Mouse (Mus musculus) hindbrain, embryonic 12.5 days (tissue): Measurements from ENCODE around the gene Znrd1. TPM values are rescaled to one million over a fixed set of nuclear protein-coding genes. Genes with fewer than 3 reads are reported as not detected.
A peak's percentile ranks its signal among the peaks of the same experiment; 100 is the strongest.

Experiments
- ATAC-seq: fragments of 200-750 bp; cut with Nextera tagmentation; 2 replicates; pipeline ENCODE4 v1.8.0; 2017; ENCODE audit warnings: moderate TSS enrichment; ENCODE audit not compliant: low FRiP score
- H3K27ac ChIP-seq: fragments of 300-500 bp; sonication (generic); 2 replicates; pipeline ENCODE4 v1.5.1; 2016; ENCODE audit warnings: mild to moderate bottlenecking
- H3K27me3 ChIP-seq: fragments of 300-500 bp; sonication (generic); 2 replicates; pipeline ENCODE4 v1.6.1; 2016; ENCODE audit warnings: mild to moderate bottlenecking
- H3K36me3 ChIP-seq: fragments of 300-500 bp; sonication (generic); 2 replicates; pipeline ENCODE4 v1.6.1; 2016; ENCODE audit warnings: mild to moderate bottlenecking
- H3K4me1 ChIP-seq: fragments of 300-500 bp; sonication (generic); 2 replicates; pipeline ENCODE4 v1.6.1; 2016
- H3K4me2 ChIP-seq: fragments of 300-500 bp; sonication (generic); replicated peaks from 2 replicates; pipeline ENCODE4 v1.6.1; 2016; ENCODE audit warnings: mild to moderate bottlenecking
- H3K4me3 ChIP-seq: fragments of 300-500 bp; sonication (generic); 2 replicates; pipeline ENCODE4 v1.5.1; 2016; ENCODE audit warnings: mild to moderate bottlenecking
- H3K9ac ChIP-seq: fragments of 300-500 bp; sonication (generic); 2 replicates; pipeline ENCODE4 v1.6.1; 2016; ENCODE audit warnings: mild to moderate bottlenecking, moderate library complexity
- H3K9me3 ChIP-seq: fragments of 300-500 bp; sonication (generic); replicated peaks from 2 replicates; pipeline ENCODE4 v1.6.1; 2016; ENCODE audit warnings: mild to moderate bottlenecking
- WGBS: fragments of 180-500 bp; shearing (Covaris S2); methylation state at CpG from one replicate; pipeline ENCODE4 v1.1.7; 2016; 5-methylcytosine and 5-hydroxymethylcytosine counted together
- polyA plus RNA-seq: library from polyadenylated mRNA; unstranded; fragments of >200 nt; fragmentation: Nextera tagmentation; extraction: Ambion mirVana; gene quantifications from 2 replicates; pipeline ENCODE4 v1.2.1, GENCODE M21; 2016

Znrd1 gene
- polyA plus RNA-seq, 1 experiment from 2014 or later: 77.0 TPM

DNA sequence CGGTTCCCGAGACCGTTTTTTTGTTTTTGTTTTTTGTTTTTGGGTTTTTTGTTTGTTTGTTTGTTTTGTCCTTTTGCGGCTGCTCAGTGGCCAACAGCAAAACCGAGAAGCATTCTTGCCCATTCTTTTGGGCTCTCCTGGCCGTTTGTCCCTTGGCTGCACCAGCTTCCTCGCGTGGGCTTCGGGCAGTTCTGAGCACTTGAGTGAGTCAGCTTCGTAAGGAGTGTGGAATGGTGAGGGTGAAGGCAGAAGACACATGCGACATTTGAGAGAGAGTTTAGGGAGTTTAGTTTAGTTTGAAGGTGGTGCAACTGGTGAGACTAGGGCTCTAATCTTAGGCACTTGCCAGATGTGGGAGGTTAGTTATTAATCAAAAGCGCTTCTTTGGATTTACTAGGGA is 525 bp upstream of the Znrd1 start:
- no peak; the same call in 1 of the 2 replicates for ATAC-seq
- H3K27ac ChIP-seq: peak overlapping the region; percentile 74; the same call in 1 of the 2 replicates
- H3K36me3 ChIP-seq: 0 out of 2 replicates have a peak, but pooled peaks cover 3% of the 10 kb centered on the region
- no peaks in the 10 kb centered on the region for H3K9me3 ChIP-seq
- H3K9ac ChIP-seq: peak overlapping the region; percentile 78
- WGBS: 13% methylated on average over 12 of the region's 12 CpGs
- peak overlapping the region; percentile 73 for H3K4me2 ChIP-seq
- peaks cover 12% of the 10 kb centered on the region for H3K4me1 ChIP-seq
- H3K4me3 ChIP-seq: peak overlapping the region; percentile 70
- no peaks in the 10 kb centered on the region for H3K27me3 ChIP-seq

DNA sequence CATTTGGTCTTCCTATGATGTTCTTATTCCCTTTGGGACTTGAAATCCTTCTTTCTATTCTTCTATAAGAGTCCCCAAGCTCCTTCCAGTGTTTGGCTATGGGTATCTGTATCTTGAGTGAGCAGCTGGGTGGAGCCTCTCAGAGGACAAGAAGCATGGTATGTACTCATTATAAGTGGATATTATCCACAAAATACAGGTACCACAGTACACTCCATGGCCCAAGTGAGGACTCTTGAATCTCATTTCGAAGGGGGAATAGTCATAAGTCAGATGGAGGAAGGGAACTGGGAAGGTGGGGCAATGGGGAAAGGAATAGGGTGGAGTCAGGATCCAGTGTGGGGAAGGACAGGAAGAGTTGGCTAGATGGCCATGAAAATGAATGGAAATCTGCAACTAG is 5.3 kb downstream of the Znrd1 start:
- H3K4me2 ChIP-seq: no peak overlapping the region
- H3K4me3 ChIP-seq: no peak overlapping the region
- no peak overlapping the region for H3K27ac ChIP-seq
- no peak overlapping the region for H3K9ac ChIP-seq
- H3K36me3 ChIP-seq: peaks cover 16% of the 10 kb centered on the region
- no peaks in the 10 kb centered on the region for H3K9me3 ChIP-seq
- 81% methylated on average over 1 of the region's 1 CpGs for whole genome bisulfite sequencing
- no peaks in the 10 kb centered on the region for H3K27me3 ChIP-seq
- no peak for ATAC-seq
- H3K4me1 ChIP-seq: peaks cover 15% of the 10 kb centered on the region

DNA sequence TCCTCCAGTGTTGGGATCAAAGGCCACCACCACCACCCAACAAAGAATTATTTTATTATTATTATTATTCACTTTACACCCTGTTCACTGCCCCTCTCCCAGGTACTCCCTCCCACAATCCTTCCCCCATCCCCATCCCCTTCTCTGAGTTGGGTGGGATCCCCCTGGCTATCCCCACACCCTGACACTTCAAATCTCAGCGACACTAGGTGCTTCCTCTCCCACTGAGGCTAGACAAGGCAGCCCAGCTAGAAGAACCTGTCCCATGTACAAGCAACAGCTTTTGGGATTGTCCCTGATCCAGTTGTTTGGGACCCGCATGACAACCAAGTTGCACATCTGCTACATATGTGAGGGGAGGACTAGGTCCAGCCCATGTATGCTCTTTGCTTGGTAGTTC is 5.7 kb downstream of the Znrd1 start:
- Histone ChIP-seq H3K27me3 (no peaks in the 10 kb centered on the region), H3K36me3 (peaks cover 16% of the 10 kb centered on the region), H3K9ac (no peak overlapping the region), H3K27ac (no peak overlapping the region), H3K4me3 (no peak overlapping the region), H3K4me1 (peaks cover 13% of the 10 kb centered on the region), H3K9me3 (no peaks in the 10 kb centered on the region), H3K4me2 (no peak overlapping the region)
- WGBS: 95% methylated on average over 2 of the region's 2 CpGs
- no peak for ATAC-seq

DNA sequence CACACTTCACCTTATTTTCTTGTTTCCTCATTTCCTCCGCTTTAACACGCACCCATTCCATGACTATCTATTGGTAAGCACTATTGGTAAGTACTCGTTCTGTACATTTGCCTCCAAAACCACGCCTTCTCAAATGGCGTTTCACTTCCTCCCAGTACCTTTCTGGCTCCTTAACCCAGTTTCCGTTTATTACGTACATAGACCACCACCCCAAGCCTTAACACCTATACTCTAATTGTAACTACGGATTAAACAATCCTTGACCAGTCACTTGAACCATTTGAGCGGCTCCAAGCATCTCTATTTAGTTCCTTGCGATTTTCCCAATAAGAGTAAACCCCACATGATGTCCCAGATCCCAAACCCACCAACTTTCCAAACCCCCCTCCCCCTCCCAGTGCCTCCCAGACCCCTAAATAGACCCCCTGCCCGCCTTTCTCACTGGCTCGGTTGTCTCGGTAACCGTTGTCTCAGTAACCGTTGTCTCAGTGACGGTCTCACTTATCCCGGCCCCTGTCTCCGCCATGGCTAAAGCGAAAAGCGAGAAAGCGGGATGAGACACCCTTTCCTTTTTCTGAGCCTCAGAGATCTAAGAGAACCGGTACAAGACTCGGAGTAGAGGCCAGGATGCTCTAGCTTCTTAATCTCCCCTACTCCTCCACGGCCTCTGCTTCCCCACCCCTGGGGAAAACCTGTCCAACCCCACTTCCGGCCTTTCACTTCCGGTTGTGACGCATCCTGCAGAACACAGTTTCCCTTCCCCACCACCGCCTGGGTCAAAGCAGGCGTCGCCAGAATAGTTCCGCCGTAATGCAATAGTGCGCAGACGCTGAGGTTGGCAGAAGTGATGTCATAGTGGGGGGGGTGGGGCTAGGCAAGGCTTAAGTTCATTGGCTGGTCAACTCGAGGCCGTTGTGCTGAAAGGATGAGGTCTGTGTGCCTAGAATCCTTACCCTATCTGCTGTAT is 7.1 kb downstream of the Znrd1 start, which contains the start of gene Ppp1r11:
TSS of gene Ppp1r11 (minus strand) at position 761 of the 967 bp plus-strand sequence.
- Histone ChIP-seq H3K4me3 (peak within 1 kb of the TSS; percentile 60), H3K9me3 (no peaks in the 10 kb centered on the region), H3K9ac (peak within 1 kb of the TSS; percentile 74), H3K4me1 (peaks cover 14% of the 10 kb centered on the region), H3K4me2 (peak within 1 kb of the TSS; percentile 74), H3K27ac (peak within 1 kb of the TSS; percentile 88), H3K27me3 (peaks cover 2% of the 10 kb centered on the region; the same call in 1 of the 2 replicates), H3K36me3 (peaks cover 16% of the 10 kb centered on the region)
- WGBS: 2% methylated on average over 36 of the region's 36 CpGs
- peak; percentile 95 for ATAC-seq

GRCm38 (mm10) chr17:36949265-36949664 is 9.1 kb downstream of the Znrd1 start:
- no peak overlapping the region for H3K4me2 ChIP-seq
- H3K36me3 ChIP-seq: peaks cover 13% of the 10 kb centered on the region
- no peak overlapping the region for H3K4me3 ChIP-seq
- H3K4me1 ChIP-seq: peaks cover 19% of the 10 kb centered on the region
- H3K27me3 ChIP-seq: peaks cover 22% of the 10 kb centered on the region
- H3K27ac ChIP-seq: no peak overlapping the region
- H3K9me3 ChIP-seq: no peaks in the 10 kb centered on the region
- ATAC-seq: no peak
- WGBS: 91% methylated on average over 8 of the region's 8 CpGs
- no peak overlapping the region for H3K9ac ChIP-seq

- Histone ChIP-seq H3K4me1 (peaks cover 23% of the 10 kb centered on the region), H3K36me3 (peaks cover 12% of the 10 kb centered on the region), H3K27ac (no peak overlapping the region), H3K4me3 (no peak overlapping the region), H3K9ac (no peak overlapping the region), H3K9me3 (no peaks in the 10 kb centered on the region), H3K27me3 (peaks cover 31% of the 10 kb centered on the region), H3K4me2 (no peak overlapping the region)
- WGBS: 91% methylated on average over 1 of the region's 1 CpGs
- no peak for ATAC-seq
Observed at GRCm38 (mm10) chr17:36948286-36948685, 10.1 kb downstream of the Znrd1 start.

DNA sequence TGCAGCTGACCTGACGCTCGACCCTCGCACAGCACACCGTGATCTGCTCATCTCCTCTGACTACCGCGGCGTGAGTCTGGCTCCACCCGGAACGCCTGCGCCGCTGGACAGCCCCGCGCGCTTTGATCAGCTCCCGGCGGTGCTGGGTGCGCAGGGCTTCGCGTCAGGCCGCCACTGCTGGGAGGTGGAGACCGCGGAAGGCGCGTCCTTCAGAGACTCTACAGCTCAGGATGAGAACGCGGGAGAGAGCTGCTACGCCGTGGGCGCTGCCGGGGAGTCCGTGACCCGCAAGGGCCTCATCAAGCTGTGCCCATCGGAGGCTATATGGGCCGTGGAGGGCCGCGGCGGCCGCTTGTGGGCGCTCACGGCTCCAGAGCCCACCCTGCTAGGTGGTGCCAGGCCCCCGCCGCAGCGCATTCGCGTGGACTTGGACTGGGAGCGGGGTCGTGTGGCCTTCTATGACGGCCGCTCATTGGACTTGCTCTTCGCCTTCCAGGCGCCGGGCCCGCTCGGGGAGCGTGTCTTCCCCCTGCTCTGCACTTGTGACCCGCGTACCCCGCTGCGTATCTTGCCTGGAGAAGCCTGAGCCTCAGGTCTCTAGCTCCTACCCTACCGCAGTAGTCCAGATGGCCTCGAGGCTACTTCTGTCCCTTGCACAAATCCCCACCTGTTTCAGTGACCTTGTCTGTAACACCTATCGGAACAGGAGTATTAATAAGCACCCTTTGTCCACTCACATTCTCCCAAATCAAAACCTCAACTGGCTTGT is 11.1 kb downstream of the Znrd1 start:
- H3K4me2 ChIP-seq: peak overlapping the region; percentile 87
- peak; percentile 57 for ATAC-seq
- H3K27ac ChIP-seq: peak overlapping the region; percentile 35; the same call in 1 of the 2 replicates
- WGBS: 2% methylated on average over 62 of the region's 62 CpGs
- no peaks in the 10 kb centered on the region for H3K9me3 ChIP-seq
- H3K27me3 ChIP-seq: peaks cover 42% of the 10 kb centered on the region
- H3K4me3 ChIP-seq: peak overlapping the region; percentile 45
- peak overlapping the region; percentile 70 for H3K9ac ChIP-seq
- H3K4me1 ChIP-seq: peaks cover 30% of the 10 kb centered on the region
- peaks cover 12% of the 10 kb centered on the region for H3K36me3 ChIP-seq

GRCm38 (mm10) chr17:36944121-36944775 is 14.1 kb downstream of the Znrd1 start:
- Histone ChIP-seq H3K9ac (no peak overlapping the region), H3K4me2 (no peak overlapping the region), H3K9me3 (no peaks in the 10 kb centered on the region), H3K27ac (no peak overlapping the region), H3K27me3 (peaks cover 62% of the 10 kb centered on the region), H3K4me3 (no peak overlapping the region), H3K4me1 (peaks cover 21% of the 10 kb centered on the region), H3K36me3 (peaks cover 6% of the 10 kb centered on the region)
- 24% methylated on average over 9 of the region's 9 CpGs for WGBS
- no peak for ATAC-seq

GRCm38 (mm10) chr17:36943691-36944090 is 14.7 kb downstream of the Znrd1 start:
- Histone ChIP-seq H3K27me3 (peaks cover 64% of the 10 kb centered on the region), H3K9me3 (no peaks in the 10 kb centered on the region), H3K36me3 (peaks cover under 1% of the 10 kb centered on the region; the same call in 1 of the 2 replicates), H3K27ac (no peak overlapping the region), H3K4me1 (peaks cover 21% of the 10 kb centered on the region), H3K4me3 (no peak overlapping the region), H3K9ac (no peak overlapping the region), H3K4me2 (peak overlapping the region; percentile 66; the same call in 1 of the 2 replicates)
- WGBS: 23% methylated on average over 5 of the region's 5 CpGs
- no peak for ATAC-seq

DNA sequence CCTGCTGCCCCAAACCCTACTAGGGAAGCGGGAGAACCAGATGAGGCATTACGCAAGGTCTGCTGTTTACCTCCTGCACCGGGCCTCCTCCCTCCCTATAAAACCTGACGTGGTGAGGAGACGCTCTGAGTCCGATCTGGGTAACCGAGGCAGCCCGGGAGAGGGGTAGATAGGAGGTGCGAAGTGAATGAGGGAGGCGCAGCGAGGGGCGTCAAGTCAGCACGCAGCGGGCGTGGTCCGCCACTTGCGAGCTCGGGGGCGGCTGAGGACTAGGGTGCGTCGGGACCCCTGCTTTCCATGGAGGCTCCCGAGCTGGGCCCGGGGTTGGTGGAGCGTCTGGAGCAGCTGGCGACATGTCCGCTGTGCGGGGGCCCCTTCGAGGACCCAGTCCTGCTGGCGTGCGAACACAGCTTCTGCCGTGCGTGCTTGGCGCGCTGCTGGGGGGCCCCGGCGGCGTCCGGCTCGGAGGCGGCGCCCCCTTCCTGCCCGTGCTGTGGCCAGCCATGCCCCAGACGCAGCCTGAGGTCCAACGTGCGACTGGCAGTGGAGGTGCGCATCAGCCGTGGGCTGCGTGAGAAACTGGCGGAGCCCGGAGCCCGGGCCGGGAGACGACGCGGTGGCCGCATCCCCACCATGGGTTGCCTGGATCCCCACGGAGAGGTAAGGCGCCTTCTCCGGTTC is 15.4 kb downstream of the Znrd1 start, which contains the start of gene Rnf39:
TSS of gene Rnf39 (plus strand) at position 128 of the 681 bp plus-strand sequence.
- peak within 1 kb of the TSS; percentile 52 for H3K9ac ChIP-seq
- ATAC-seq: no peak
- H3K27me3 ChIP-seq: peaks cover 66% of the 10 kb centered on the region
- H3K36me3 ChIP-seq: no peaks in the 10 kb centered on the region
- peak within 1 kb of the TSS; percentile 34 for H3K4me3 ChIP-seq
- peak within 1 kb of the TSS; percentile 66 for H3K4me2 ChIP-seq
- H3K27ac ChIP-seq: no peak within 1 kb of the TSS
- WGBS: 2% methylated on average over 58 of the region's 59 CpGs
- no peaks in the 10 kb centered on the region for H3K9me3 ChIP-seq
- H3K4me1 ChIP-seq: peaks cover 21% of the 10 kb centered on the region

DNA sequence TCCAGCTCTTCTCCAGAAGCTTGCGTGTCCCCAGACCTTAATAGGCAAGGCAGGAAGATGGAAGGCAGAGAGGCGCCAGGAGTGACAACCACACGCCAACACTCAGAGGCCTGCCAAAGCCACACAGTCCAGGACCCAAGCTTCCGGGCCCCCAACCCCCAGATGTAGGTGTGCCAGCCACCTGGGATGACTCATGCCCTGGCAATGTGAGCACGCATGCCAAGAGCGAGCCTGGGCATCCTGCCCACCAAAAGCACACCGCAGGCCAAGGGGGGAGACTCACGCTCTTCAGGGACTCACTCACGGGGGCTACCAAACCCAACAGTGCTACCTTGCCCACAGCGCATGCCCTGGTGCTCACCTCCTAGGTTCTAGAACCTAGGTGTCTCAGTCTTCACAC is 16.0 kb downstream of the Znrd1 start:
- Histone ChIP-seq H3K4me1 (peaks cover 21% of the 10 kb centered on the region), H3K36me3 (no peaks in the 10 kb centered on the region), H3K9ac (no peak overlapping the region), H3K27ac (no peak overlapping the region), H3K4me2 (peak overlapping the region; percentile 66), H3K4me3 (no peak overlapping the region), H3K27me3 (peaks cover 66% of the 10 kb centered on the region), H3K9me3 (no peaks in the 10 kb centered on the region)
- no peak for ATAC-seq
- WGBS: 65% methylated on average over 10 of the region's 10 CpGs
